Mouse (Mus musculus) layer of hippocampus, postnatal 10 days (tissue): Measurements from ENCODE around the gene Syne3. TPM values are rescaled to one million over a fixed set of nuclear protein-coding genes. Genes with fewer than 3 reads are reported as not detected.

ENCODE experiments used
- DNase-seq, 2 experiments: peaks; one replicate each; pipeline ENCODE4 v3.0.0; 2021; ENCODE audit warnings: low spot score in 2 of 2
- total RNA-seq, 2 experiments: library from RNA; stranded (reverse); gene quantifications; 2 replicates each; pipeline ENCODE4 v1.2.3; 2021

Syne3 gene
- total RNA-seq, 2 experiments from 2014 or later = 0.73 to 0.80 TPM

DNA sequence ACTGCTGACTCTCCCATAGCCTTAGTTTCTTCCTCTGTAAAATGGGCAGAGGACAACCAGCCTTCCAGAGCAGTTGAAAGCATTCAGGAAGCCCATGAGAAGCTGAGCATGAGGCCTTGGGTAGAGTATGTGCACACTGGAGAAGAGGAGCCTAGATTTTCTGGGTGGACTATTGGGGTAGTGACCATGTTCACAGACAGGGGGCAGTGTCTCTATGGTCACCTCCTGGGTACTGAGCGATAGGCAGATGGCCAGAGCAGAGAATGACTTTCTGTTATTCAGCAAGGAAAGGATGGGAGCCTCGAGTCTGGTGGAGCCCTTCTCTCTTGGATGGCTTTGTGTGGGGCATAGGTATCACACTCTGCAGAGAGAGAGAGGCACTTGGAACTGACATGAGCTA is 76.4 kb downstream of the Syne3 start:
- no peak for DNase-seq

DNA sequence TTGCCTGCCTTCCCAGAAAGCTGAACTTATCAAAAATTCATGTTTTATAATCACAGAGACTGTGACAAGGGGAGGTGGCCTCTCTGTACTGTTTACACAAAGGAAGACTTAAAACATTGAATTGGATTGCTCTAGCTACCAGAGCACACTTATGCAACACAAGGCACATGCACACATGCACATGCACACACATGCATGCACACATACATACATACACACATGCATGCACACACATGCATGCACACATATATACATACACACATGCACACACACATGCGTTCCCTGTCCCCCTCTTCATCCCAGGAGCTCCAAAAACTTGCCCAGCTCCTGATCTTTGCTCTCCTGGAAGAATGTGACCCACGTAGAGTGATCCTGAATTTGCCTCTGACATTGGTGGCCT is 83.8 kb downstream of the Syne3 start:
- DNase-seq = no peak

DNA sequence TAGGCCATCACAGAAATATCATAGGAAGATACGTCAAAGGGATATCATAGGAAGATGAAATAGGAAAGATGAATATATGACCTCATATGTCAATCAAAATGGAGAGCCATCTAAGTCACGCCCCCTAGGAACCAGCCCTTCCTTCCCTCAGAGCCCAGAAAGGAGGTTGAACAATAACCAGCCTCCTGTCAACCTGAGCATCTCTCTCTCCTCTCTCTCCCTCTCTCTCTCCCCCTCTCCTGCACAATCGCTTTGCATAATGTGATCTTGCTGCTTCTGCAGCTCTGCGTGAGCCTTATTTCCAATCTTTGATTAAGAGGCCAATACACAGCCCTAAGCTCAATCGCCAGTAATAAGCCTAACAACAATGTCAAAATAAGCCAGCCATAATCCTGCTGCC is 84.6 kb downstream of the Syne3 start:
- DNase-seq = no peak

DNA sequence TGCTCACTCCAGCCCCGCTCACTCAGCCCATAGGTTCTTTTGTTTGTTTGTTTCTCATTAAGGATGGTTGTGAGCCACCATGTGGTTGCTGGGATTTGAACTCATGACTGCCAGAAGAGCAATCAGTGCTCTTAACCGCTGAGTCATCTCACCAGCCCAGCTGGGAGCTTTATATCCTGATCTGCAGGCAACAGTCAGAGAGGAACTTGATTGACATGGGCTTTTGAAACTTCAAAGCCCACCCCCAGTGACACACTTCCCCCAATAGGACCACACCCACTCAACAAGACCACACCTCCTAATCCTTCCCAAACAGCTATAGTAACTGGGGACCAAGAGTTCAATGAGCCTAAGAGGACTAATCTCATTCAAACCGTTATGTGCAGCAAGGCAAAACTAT is 85.1 kb downstream of the Syne3 start:
- no peak for DNase-seq

DNA sequence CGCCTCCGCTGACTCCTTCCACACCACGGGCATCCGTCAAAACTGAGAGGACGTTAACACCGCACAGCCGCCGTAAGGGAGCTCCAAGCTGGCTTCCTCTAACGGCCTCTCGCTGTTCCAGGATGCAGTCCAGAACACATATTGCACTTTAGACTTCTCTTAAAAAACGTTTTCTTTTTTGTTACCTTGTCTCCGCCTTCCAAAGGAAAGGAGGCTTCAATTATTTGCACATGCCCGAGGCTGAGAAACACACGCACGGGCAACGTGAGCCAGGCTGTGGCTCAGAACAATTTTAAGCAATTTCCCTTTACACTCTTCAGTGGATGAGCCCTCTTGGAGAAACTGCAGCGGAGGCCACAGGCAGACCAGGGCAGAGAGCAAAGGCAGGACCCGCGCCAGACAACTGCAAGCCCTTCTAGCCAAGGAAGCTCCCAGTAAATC is 85.6 kb downstream of the Syne3 start:
- no peak for DNase-seq

DNA sequence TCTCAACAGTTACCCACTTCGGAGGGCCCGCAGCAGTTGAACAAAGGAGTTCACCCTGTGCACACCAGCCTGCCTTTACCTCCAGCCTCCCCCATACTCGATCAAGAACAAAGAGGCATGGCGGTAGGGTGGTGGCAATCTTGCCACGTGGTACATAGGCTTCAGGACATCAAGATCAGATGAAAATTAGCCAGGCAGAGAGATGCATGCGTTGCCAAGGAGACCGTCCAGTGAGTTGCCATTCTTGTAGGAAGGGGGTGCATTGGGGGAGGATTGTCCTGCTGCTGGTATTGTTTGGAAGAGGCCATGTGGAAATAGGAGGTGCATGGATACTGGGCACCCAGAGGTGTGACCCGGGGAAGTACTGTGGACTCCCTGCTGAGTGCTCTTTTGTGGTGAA is 87.0 kb downstream of the Syne3 start:
- DNase-seq = no peak

DNA sequence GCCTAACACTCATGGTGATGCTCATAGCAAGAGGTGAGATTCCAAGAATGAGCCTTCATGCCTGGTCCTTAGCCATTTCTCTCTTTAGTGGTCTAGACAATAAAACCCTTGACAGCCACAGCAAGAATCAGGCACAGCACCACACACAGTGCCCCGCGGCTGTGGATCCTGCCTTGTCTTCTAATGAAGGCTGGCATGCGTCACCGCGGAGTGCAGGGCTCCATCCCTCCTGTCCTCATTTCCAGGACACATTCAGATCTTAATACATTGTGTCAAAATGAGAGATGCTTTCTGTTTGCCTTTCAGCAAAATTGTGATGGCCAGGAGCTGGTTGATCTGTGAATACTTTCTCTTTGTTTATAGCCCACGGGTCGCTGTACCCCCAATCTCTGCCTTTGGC is 88.5 kb downstream of the Syne3 start:
- DNase-seq = no peak

DNA sequence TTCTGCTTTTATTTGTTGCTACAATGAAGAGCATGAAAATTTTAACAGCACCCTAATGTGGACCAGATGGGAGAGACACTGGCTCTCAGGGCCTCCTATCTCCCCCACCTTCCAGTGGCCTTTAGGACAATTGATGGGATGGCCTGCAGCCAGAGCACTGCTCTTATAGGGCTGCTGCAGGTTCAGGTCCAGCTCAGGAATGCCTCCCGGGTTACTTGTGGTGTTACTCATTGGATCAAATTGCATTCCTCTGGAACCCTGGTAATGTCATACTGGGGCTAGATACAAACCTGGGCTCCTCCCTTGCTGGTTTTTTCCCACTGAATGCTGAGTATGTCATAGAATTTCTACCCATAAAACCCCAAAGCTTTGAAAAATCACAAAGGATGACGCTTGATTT is 90.4 kb downstream of the Syne3 start:
- DNase-seq = no peak

DNA sequence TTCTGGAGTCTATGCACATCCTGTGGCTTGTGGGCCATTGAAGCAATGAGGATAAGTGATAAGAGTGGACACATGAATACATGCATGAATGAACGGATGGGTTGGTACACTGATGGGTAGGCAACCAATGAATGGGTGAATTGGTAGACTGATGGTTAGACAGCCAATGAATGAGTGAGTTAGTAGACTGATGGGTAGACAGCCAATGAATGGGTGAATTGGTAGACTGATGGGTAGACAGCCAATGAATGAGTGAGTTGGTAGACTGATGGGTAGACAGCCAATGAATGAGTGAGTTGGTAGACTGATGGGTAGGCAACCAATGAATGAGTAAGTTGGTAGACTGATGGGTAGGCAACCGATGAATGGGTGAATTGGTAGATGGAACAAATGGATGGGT is 91.7 kb downstream of the Syne3 start:
- DNase-seq = no peak

DNA sequence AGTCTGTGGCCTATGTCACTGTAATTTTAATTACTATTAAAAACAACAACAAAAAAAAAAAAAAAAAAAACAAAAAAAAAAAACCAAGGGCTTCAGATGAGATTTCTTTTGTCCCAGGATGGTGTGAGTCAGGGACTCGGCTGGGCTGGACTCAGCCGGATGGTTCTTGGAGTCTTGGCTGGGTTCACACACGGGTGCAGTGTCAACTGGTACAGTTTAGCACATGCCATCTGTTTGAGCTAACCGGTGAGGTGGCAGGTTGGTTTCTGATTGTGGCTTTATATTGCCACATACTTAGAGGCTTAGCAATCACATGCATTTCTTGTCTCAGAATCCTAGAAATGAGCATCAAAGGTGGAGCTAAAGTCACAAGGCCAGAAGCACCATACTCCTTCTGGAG is 92.3 kb downstream of the Syne3 start:
- DNase-seq = no peak

DNA sequence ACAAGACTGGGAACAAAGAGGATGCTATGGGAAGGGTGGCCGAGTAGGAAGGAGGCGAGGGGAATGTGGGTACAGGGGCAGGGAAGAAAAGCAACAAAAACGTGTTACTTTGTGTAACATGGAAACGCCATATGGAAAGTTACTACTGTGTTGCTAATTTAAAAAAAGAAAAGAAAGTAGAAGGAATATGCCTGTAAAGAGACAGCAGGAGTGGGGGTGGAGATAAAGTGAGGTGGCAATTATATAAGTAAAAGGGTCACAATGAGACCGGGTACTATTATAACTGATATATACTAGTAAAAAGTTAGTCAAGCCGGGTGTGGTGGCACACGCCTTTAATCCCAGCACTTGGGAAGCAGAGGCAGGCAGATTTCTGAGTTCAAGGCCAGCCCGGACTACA is 92.8 kb downstream of the Syne3 start:
- no peak for DNase-seq

DNA sequence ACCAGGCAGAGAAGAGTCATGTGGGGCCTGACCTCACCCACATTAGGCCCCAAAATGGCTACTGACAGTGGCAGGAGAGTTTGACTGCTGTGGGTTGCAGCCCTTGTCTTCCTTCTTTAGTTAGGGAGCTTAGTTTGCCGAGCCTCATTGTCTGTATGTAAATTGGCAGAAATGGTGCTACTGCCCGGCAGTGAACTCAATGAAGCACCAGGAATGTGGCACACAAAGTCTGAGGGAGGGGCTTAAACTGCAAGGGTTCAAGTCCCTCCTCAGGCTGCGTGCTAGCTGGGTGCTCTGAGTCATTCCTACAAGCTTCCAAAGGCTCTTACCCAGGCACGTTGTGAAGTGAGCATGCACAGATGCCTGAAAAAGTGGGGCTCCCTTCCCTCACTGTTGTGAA is 93.9 kb downstream of the Syne3 start:
- DNase-seq = no peak

DNA sequence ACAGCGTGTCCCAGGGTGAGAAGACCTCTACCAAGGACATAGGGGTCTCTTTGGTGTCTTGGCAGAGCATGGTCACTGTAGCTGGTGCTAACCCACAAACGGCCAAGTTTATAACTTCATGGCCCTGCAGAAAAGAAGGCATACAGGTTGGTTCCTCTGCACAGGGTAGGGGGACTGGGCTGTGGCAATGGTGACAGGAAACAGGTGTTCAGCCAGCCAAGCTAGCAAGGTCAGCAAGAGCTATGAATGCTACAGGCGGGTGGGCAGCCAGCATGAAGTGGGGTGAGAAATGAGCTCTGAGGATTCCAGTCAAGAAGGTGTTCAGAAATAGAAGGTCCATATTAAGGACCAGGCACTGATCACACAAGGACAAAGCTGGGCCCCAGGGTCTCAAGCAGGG is 96.6 kb downstream of the Syne3 start:
- DNase-seq = no peak

DNA sequence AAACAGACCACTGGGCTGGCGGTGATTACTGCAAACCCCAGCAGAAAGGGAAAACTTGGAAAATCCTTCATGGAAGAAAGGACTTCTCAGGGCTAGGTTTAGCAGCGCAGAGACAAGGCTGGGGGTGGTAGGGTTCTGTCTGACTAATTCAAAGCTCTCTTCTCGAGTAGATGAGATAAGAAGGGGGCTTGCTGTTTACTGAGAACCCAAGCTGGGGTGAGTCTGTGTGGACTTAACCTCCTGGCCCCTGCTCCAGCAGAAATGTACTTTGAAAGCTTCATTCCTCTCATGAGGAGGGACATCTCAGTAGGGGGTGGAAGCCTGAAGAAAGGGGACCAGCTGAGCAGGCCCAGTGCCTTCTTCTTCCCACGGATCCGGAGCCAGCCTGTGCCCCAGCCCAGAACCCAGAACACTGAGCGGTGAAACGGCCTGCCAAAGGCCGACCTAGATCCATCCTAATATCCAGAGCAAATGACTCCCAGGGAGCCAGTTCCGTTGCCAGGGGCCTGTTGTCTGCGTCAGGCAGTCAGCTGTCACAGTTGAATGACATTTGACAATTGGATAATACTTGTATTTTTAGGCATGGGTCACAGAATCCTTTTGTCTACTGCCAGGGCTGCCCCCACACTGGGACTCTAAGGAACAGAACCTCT is 97.2 kb downstream of the Syne3 start:
- DNase-seq = peak; percentile 53 to 64

DNA sequence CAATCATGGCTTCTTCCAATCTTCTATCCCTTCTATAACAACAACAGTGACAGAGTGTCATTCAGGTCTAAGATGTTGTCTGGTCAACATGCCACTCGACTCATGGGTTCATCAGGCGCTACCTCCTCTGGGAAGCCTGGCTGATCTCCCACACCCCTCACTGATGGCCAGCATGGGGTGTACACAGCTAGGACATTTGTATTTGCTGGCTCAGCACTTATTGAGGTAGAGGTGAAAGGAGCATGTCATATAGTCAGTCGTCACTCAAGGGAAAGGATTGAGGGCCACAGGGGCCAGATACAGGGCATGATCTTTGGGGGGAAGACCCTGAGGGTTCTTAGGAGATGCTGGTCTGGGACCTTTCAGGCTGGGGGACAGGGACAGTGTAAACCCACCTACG is 99.9 kb downstream of the Syne3 start:
- DNase-seq = no peak

DNA sequence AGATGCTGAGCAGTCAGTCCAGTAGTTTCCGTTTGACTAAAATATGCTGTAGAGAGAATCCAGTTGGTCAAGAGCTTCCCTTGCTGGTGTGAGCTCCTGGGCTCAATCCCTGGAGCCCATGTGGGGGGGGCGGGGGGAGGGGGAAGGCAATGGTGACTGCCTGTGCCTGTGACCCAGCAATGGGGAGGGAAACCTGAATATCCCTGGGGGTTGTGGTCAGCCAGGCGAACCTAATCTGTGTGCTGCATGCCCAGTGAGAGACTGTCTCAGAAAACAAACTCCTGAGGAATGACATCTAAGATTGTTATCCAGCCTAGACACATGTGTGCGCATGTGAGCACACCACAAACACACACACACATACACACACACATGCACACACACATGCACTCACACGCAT is 100.6 kb downstream of the Syne3 start:
- DNase-seq = no peak

DNA sequence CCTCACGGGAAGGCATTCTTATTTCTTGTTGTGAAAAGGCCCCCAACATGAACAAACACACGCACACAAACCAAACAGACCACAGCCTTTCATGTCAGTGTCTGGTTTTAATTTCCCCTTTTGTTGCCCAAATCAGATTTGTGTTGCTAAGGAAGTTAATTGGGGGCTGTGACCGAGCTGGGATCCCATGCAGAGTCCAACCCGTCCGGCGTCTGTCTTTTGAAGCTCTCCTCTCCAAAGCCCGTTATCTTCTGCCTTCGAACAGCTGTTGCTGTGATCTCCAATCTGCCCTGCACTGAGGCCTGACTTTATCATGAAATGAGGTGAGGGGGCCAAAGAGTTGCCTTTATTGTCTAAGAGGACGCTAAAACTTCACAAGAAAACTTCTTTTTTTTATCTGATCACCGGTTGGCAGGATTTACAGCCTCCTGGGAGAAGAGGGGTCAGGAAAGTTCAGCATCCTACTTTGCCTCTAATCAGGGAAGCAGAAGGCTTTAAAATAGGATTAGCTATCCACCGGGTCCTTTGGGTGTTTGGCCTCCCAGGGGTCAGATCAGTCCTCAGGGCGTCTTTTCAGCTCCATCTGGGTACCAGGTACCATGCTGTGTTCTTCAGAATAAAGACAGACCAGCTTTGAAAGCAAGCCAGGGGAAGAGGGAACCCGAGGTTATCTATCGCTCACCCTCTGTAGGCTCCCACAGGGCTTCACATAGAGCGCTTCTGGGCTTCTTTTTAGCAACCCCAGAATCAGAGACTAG is 101.4 kb downstream of the Syne3 start:
- no peak for DNase-seq

DNA sequence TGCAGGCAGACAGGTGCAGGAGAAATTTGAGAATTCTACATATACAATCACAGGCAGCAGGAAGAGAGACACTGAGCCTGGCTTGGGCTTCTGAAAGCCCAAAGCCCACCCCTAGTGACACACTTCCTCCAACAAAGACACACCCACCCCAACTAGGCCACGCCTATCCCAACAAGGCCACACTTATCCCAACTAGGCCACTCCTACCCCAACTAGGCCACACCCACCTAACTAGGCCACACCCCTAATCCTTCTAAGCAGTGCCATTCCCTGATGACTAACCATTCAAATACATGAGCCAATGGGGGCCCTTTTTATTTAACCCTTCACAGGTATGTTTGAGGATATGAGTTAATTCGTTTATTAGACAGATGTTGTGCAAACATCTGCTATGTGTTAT is 102.5 kb downstream of the Syne3 start:
- DNase-seq = no peak

DNA sequence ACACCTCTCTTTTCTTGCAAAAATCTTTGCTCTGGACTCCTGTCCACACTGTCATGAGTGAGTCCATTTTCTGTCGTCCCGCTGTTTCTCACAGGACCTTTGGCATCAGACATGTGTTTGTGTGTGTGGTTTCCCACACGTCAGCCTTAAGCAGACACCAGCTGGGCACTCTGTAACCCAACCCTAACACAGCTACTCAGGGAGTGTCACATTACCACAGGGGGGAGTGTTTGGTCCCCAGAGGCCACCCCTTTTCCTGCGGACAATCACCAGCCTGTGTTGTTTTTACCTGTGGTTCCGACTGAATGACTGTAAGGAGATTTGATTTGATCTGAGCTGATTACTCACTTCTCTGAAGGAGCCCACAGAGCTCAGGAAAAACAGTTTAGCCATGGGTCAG is 105.5 kb downstream of the Syne3 start:
- no peak for DNase-seq

DNA sequence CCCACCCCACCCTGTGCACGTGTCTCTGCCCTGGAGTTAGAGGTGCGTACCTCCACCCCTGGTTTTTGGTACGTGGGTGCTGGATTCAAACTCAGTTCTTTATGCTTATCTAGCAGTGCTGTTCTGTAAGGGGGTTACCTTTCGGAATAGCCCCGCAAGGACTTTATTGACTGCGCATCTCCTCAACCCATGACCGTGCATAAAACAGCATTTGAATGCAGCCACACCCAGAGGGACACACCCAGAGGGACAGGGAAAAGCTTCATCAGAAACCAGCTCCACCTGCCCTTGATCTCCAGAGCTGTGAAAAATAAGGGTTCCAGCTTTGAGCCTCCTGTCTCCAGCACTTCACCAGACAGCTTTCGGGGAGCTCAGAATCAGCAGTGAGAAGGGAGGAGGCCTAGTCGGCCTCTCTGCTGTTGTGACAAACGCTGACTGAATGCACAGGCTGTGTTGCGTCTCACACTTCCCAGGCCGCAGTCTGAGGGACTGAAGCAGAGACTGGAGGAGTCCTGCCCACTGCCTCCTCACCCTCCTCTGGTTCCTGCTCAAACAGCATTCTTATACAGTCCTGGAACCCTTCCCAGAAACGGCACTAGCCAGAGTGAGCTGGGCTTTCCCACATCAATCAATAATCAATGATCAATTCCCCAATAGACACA is 107.1 kb downstream of the Syne3 start:
- DNase-seq = no peak

DNA sequence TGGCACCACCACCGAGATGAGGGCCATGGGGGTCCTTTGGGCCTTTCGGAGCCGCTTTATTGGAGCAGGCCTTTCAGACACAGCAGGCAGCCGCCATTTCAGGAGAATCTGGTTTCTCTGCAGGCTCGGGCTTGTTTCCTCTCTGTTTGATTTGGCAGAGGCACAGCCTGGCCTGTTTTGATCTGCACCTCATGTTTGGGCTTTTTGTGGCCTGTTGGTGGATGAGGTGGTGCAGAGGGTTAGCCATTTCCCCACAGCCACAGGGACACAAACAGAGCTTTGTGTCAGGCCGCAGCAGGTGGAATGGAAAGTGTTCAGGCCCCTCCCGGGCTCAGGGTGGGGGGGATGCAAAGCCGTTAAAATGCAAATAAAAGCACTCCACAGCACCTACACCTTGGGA is 108.3 kb downstream of the Syne3 start:
- DNase-seq = peak in 1 of 2 experiments; percentile 38

DNA sequence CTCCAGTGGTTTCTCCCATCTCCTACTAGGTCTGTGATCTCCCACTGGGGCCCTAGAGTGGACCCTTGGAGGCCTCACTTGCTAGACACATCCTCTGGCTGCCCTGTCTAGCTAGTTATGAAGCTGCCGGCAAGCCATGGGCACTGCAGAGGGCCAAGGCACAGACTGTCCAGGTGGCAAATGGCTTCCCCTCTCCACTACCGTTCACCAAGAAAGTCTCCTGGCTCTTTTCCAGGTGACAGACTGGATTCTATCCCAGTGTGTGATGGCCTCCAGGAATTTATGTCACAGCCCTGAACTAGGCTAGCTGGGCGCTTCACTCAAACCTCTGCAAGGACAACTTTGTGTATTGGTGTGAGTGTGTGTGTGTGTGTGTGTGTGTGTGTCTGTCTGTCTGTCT is 109.8 kb downstream of the Syne3 start:
- DNase-seq = no peak

DNA sequence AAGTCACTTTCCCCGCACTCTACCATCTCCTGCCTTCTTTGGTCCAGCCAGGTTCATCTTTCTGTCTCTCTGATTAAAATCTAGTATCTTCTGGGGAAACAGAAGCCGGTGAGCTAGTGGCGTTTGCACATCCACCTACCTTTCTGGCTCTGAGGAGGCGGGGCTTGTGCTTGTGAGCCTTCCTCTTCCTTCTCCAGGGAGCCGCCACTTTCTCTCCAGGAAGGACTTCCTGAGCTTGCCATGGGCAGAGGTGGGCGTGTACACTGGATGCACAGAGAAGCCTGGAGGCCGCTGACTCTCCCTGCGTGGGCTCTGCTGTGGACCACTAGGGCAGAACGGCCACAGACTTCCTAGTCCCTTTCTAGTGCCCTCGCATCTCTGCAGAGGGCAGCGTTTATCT is 110.4 kb downstream of the Syne3 start:
- no peak for DNase-seq
